Mouse (Mus musculus): Measurements from ENCODE around the gene Bbs1. TPM values are rescaled to one million over a fixed set of nuclear protein-coding genes. Genes with fewer than 3 reads are reported as not detected.
A peak's percentile ranks its signal among the peaks of the same experiment; 100 is the strongest.

Bbs1 gene
- polyA plus RNA-seq, 1 experiment from 2014 or later = 6.8 TPM

DNA sequence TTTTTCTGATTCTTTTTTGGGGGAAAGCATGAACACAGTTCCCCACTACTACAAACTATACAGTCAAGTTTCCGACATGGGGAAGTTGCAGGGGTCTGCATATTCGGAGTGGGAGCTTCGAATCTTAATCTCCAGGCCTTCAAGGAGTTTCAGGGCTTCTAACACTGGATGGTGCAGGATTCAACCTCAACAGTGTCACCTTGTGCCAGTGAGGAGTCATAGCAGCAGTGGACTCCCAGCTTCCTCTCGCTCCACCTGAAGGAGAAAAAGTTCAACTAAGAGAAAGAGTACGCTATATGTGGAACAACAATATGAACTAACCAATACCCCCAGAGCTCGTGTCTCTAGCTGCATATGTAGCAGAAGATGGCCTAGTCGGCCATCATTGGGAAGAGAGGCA is 58.9 kb downstream of the Bbs1 start:
- no peak overlapping the region for H3K4me2 ChIP-seq
- H3K36me3 ChIP-seq (replicated peaks) = no peaks in the 10 kb centered on the region
- H3K27ac ChIP-seq = no peak overlapping the region
- H3K9me3 ChIP-seq = no peaks in the 10 kb centered on the region
- H3K4me1 ChIP-seq = no peaks in the 10 kb centered on the region
- no peak overlapping the region for H3K9ac ChIP-seq
- H3K27me3 ChIP-seq = peaks cover 7% of the 10 kb centered on the region
- H3K4me3 ChIP-seq (replicated peaks) = no peak overlapping the region
- ATAC-seq (ENCODE audit: low FRiP score) = no peak
- WGBS = 42% methylated on average over 7 of the region's 7 CpGs

DNA sequence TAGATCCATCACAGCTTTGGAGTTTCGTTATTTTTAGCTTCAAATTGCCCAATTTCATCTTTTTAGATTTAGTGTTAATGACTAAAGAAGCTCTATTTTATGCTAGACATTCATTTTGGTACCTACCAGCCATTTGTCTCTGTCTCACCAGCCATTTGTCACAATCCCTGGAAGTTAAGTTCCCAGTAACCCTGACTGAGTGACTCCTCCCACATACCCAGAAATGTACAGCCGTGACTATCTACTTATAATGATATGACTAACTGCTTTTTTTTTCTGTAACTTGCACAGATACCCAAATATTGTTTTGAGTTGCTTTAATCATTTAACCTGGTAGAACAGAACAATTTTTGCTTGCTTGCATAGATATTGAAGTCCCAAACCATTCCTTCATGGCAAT is 60.6 kb downstream of the Bbs1 start:
- no peaks in the 10 kb centered on the region for H3K4me1 ChIP-seq
- ATAC-seq (ENCODE audit: low FRiP score) = no peak
- no peaks in the 10 kb centered on the region for H3K9me3 ChIP-seq
- no peak overlapping the region for H3K4me3 ChIP-seq (replicated peaks)
- no peak overlapping the region for H3K9ac ChIP-seq
- WGBS = 81% methylated on average over 2 of the region's 2 CpGs
- H3K4me2 ChIP-seq = no peak overlapping the region
- H3K27ac ChIP-seq = no peak overlapping the region
- H3K36me3 ChIP-seq (replicated peaks) = no peaks in the 10 kb centered on the region
- peaks cover 23% of the 10 kb centered on the region for H3K27me3 ChIP-seq

- Histone ChIP-seq H3K9me3 (no peaks in the 10 kb centered on the region), H3K9ac (no peak overlapping the region), H3K27me3 (peaks cover 36% of the 10 kb centered on the region), H3K36me3 (replicated peaks) (no peaks in the 10 kb centered on the region), H3K27ac (no peak overlapping the region), H3K4me3 (replicated peaks) (no peak overlapping the region), H3K4me2 (no peak overlapping the region), H3K4me1 (peaks cover 18% of the 10 kb centered on the region)
- WGBS = 70% methylated on average over 2 of the region's 2 CpGs
- ATAC-seq (ENCODE audit: low FRiP score) = no peak
Observed at GRCm38 (mm10) chr19:4842611-4843010, 63.8 kb downstream of the Bbs1 start.

GRCm38 (mm10) chr19:4840848-4841247 is 65.6 kb downstream of the Bbs1 start:
- Histone ChIP-seq H3K9ac (no peak overlapping the region), H3K4me2 (no peak overlapping the region), H3K9me3 (no peaks in the 10 kb centered on the region), H3K27ac (no peak overlapping the region), H3K4me1 (peaks cover 18% of the 10 kb centered on the region), H3K36me3 (replicated peaks) (no peaks in the 10 kb centered on the region), H3K4me3 (replicated peaks) (no peak overlapping the region), H3K27me3 (peaks cover 36% of the 10 kb centered on the region)
- no peak for ATAC-seq (ENCODE audit: low FRiP score)
- 87% methylated on average over 9 of the region's 9 CpGs for WGBS

DNA sequence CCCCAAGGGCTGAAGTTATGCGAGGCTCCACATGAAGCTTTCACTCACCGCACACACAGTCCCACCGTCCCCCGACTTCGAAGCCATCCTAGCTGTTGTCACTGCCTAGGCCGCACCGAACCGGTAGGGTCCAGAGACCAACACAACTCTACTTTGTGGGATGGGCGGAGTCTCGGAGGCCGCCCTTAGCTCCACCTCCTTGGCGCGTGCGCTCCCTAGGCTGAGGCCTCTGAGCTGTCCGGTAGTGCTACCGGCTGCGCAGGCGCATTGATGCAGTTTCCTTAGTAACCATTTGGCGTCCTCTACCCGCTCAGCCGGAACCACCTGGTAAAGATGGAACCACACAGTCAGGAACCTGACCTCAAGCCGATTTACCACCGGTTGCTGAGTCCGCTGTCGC is 67.3 kb downstream of the Bbs1 start, which contains the start of the genes Ccs and Ccdc87:
TSS of gene Ccs (minus strand) at position 184 of the 400 bp plus-strand sequence.
TSS of gene Ccdc87 (plus strand) at position 218 of the 400 bp plus-strand sequence.
- H3K4me1 ChIP-seq = peaks cover 18% of the 10 kb centered on the region
- H3K9ac ChIP-seq = peak within 1 kb of the TSS; percentile 69
- H3K4me2 ChIP-seq = peak within 1 kb of the TSS; percentile 82
- H3K27me3 ChIP-seq = peaks cover 36% of the 10 kb centered on the region
- under 1% methylated on average over 25 of the region's 25 CpGs for WGBS
- no peaks in the 10 kb centered on the region for H3K36me3 ChIP-seq (replicated peaks)
- no peak within 1 kb of the TSS for H3K27ac ChIP-seq
- H3K9me3 ChIP-seq = no peaks in the 10 kb centered on the region
- H3K4me3 ChIP-seq (replicated peaks) = peak within 1 kb of the TSS; percentile 60
- peak; percentile 99 for ATAC-seq (ENCODE audit: low FRiP score)

- peaks cover 18% of the 10 kb centered on the region for H3K4me1 ChIP-seq
- peak overlapping the region; percentile 60 for H3K4me3 ChIP-seq (replicated peaks)
- peak overlapping the region; percentile 82 for H3K4me2 ChIP-seq
- no peaks in the 10 kb centered on the region for H3K36me3 ChIP-seq (replicated peaks)
- no peak; the same call in 1 of the 2 replicates for ATAC-seq (ENCODE audit: low FRiP score)
- peaks cover 36% of the 10 kb centered on the region for H3K27me3 ChIP-seq
- peak overlapping the region; percentile 69 for H3K9ac ChIP-seq
- WGBS = 36% methylated on average over 10 of the region's 10 CpGs
- H3K9me3 ChIP-seq = no peaks in the 10 kb centered on the region
- no peak overlapping the region for H3K27ac ChIP-seq
Observed at GRCm38 (mm10) chr19:4838526-4839140, 67.8 kb downstream of the Bbs1 start.

DNA sequence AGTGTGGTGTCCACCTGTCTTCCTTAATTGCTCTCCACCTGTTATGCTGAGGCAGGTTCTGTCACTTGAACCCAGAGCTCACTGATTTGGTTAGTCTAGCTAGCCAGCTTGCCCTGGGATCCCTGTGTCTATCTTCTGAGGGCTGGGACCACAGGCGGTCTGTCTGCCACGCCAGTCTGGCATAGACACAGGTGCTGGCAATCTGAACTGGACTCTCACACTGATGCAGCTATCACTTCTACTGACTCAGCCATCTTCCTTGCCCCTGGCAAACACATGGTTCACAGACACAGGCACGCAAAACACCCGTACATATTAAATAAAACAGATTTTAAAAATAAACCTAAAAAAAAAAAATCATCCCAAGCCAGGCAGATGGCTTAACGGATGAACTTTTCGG is 69.4 kb downstream of the Bbs1 start:
- peaks cover 6% of the 10 kb centered on the region; the same call in 1 of the 2 replicates for H3K36me3 ChIP-seq (replicated peaks)
- H3K9me3 ChIP-seq = no peaks in the 10 kb centered on the region
- no peak overlapping the region for H3K27ac ChIP-seq
- H3K4me1 ChIP-seq = peaks cover 22% of the 10 kb centered on the region
- ATAC-seq (ENCODE audit: low FRiP score) = no peak
- H3K4me2 ChIP-seq = no peak overlapping the region
- H3K9ac ChIP-seq = no peak overlapping the region
- no peak overlapping the region for H3K4me3 ChIP-seq (replicated peaks)
- WGBS = 93% methylated on average over 6 of the region's 6 CpGs
- H3K27me3 ChIP-seq = peaks cover 25% of the 10 kb centered on the region

Other genes starting within 250 kb of the Bbs1 start
- 4.5 and 5.4 TPM in 2 replicates for gene Gm960, start 208.0 kb downstream of the Bbs1 start, polyA plus RNA-seq (2016; fragmentation: Nextera tagmentation; extraction: Ambion mirVana)
- 25.2 and 27.3 TPM in 2 replicates for gene Sptbn2, start 195.5 kb downstream of the Bbs1 start, polyA plus RNA-seq (2016; fragmentation: Nextera tagmentation; extraction: Ambion mirVana)
- gene Rbm4b, start 150.1 kb downstream of the Bbs1 start, polyA plus RNA-seq (2016; fragmentation: Nextera tagmentation; extraction: Ambion mirVana) = 151 and 159 TPM in 2 replicates
- 86.4 and 95.2 TPM in 2 replicates for gene Rbm4, start 112.7 kb downstream of the Bbs1 start, polyA plus RNA-seq (2016; fragmentation: Nextera tagmentation; extraction: Ambion mirVana)
- 39.0 and 42.9 TPM in 2 replicates for gene Gm21992, start 95.0 kb downstream of the Bbs1 start, polyA plus RNA-seq (2016; fragmentation: Nextera tagmentation; extraction: Ambion mirVana)
- 120 and 133 TPM in 2 replicates for gene Rbm14, start 95.0 kb downstream of the Bbs1 start, polyA plus RNA-seq (2016; fragmentation: Nextera tagmentation; extraction: Ambion mirVana)
- 34.6 and 37.9 TPM in 2 replicates for gene Ccs, start 67.3 kb downstream of the Bbs1 start, polyA plus RNA-seq (2016; fragmentation: Nextera tagmentation; extraction: Ambion mirVana)
- gene Ccdc87, start 67.3 kb downstream of the Bbs1 start, polyA plus RNA-seq (2016; fragmentation: Nextera tagmentation; extraction: Ambion mirVana) = 0.19 TPM in 2 replicates
- 30.0 and 30.9 TPM in 2 replicates for gene Ctsf, start 51.5 kb downstream of the Bbs1 start, polyA plus RNA-seq (2016; fragmentation: Nextera tagmentation; extraction: Ambion mirVana)
- 1.2 and 1.3 TPM in 2 replicates for gene Actn3, start 28.7 kb downstream of the Bbs1 start, polyA plus RNA-seq (2016; fragmentation: Nextera tagmentation; extraction: Ambion mirVana)
- 17.4 and 17.5 TPM in 2 replicates for gene Zdhhc24, start 28.0 kb downstream of the Bbs1 start, polyA plus RNA-seq (2016; fragmentation: Nextera tagmentation; extraction: Ambion mirVana)
- gene Dpp3, start 21.7 kb upstream of the Bbs1 start, polyA plus RNA-seq (2016; fragmentation: Nextera tagmentation; extraction: Ambion mirVana) = 159 and 170 TPM in 2 replicates
- 4.3 and 5.2 TPM in 2 replicates for gene Peli3, start 36.5 kb upstream of the Bbs1 start, polyA plus RNA-seq (2016; fragmentation: Nextera tagmentation; extraction: Ambion mirVana)
- 130 and 138 TPM in 2 replicates for gene Mrpl11, start 55.5 kb upstream of the Bbs1 start, polyA plus RNA-seq (2016; fragmentation: Nextera tagmentation; extraction: Ambion mirVana)
- 0.09 and 0.14 TPM in 2 replicates for gene Npas4, start 83.7 kb upstream of the Bbs1 start, polyA plus RNA-seq (2016; fragmentation: Nextera tagmentation; extraction: Ambion mirVana)
- gene Slc29a2, start 117.2 kb upstream of the Bbs1 start, polyA plus RNA-seq (2016; fragmentation: Nextera tagmentation; extraction: Ambion mirVana) = 7.2 and 7.4 TPM in 2 replicates
- gene B4gat1, start 132.2 kb upstream of the Bbs1 start, polyA plus RNA-seq (2016; fragmentation: Nextera tagmentation; extraction: Ambion mirVana) = 37.6 and 37.9 TPM in 2 replicates
- 2.5 and 3.4 TPM in 2 replicates for gene AC124502.3, start 132.3 kb upstream of the Bbs1 start, polyA plus RNA-seq (2016; fragmentation: Nextera tagmentation; extraction: Ambion mirVana)
- gene Brms1, start 134.7 kb upstream of the Bbs1 start, polyA plus RNA-seq (2016; fragmentation: Nextera tagmentation; extraction: Ambion mirVana) = 57.5 and 60.3 TPM in 2 replicates
- 0.87 and 1.6 TPM in 2 replicates for gene Rin1, start 143.9 kb upstream of the Bbs1 start, polyA plus RNA-seq (2016; fragmentation: Nextera tagmentation; extraction: Ambion mirVana)
- gene Cd248, start 161.4 kb upstream of the Bbs1 start, polyA plus RNA-seq (2016; fragmentation: Nextera tagmentation; extraction: Ambion mirVana) = 16.4 and 17.1 TPM in 2 replicates
- gene Tmem151a, start 178.9 kb upstream of the Bbs1 start, polyA plus RNA-seq (2016; fragmentation: Nextera tagmentation; extraction: Ambion mirVana) = 1.7 and 2.0 TPM in 2 replicates
- gene Yif1a, start 181.9 kb upstream of the Bbs1 start, polyA plus RNA-seq (2016; fragmentation: Nextera tagmentation; extraction: Ambion mirVana) = 54.4 and 56.4 TPM in 2 replicates
- 168 and 180 TPM in 2 replicates for gene Cnih2, start 191.9 kb upstream of the Bbs1 start, polyA plus RNA-seq (2016; fragmentation: Nextera tagmentation; extraction: Ambion mirVana)
- gene Rab1b, start 200.4 kb upstream of the Bbs1 start, polyA plus RNA-seq (2016; fragmentation: Nextera tagmentation; extraction: Ambion mirVana) = 232 and 237 TPM in 2 replicates
- gene Klc2, start 211.9 kb upstream of the Bbs1 start, polyA plus RNA-seq (2016; fragmentation: Nextera tagmentation; extraction: Ambion mirVana) = 45.8 and 46.0 TPM in 2 replicates

All from forebrain, embryonic 12.5 days (tissue).